In the genomic region with DNA sequence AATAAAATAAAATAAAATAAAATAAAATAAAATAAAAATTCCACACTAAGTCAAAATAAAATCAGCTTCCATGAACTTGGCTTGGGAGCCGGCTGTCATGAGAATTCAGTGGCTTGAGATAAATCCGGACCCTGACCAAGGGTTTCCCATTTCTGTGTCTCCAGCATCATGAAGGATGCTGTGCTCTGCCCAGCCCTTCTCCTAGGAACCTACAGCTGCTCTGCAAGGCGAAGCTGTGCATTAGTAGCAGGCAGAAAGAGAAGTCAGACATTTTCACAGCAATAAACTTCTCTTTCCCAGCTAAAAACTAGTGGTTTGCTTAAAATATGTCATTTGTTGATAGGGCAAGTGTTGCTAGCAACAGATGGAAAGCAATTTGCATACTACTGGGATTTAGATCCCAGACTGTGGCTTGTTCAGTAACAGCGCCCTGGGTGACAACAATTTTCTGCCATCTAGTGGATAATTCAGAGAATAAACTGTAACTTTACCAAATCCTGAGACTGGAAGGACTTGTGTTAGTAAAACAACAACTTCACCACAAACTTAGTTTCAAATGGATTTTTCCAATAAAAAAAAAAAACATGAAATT, we compare ENCODE assay signal across 8 mouse cellular contexts.
DNase-seq lines count a peak whose midpoint lies in the region; ATAC-seq and TF ChIP-seq lines count a peak whose summit lies in the region.

No protein-coding gene starts in this region.

- TF ChIP-seq CTCF in Patski (IDR thresholded peaks at IDR 0.05), result peak; percentile 55

- no peaks in the 10 kb centered on the region for H3K9me3 ChIP-seq in forebrain, embryonic 14.5 days (replicated peaks; ENCODE audit: control insufficient read depth, low read length)

- WGBS in forebrain, embryonic 14.5 days, result 66% methylated on average over 4 of the region's 4 CpGs

- peak; percentile 17 for DNase-seq in left cerebral cortex, adult 11 months (ENCODE audit: low spot score)
- no peak for DNase-seq in left cerebral cortex, postnatal 4 days
- no peak for DNase-seq in Patski (ENCODE audit: low read depth, low spot score)
- peak; percentile 73 for DNase-seq in forebrain, embryonic 14.5 days (ENCODE audit: low spot score)
- peak; percentile 7 for DNase-seq in mesoderm, embryonic 11.5 days (ENCODE audit: low read depth, low spot score)
- DNase-seq in testis, postnatal 14 days (ENCODE audit: low spot score), result no peak
- DNase-seq in cerebellum, adult 11-12 months, result no peak
- DNase-seq in gastrocnemius, postnatal 25 days, result no peak

- H3K27me3 ChIP-seq in Patski, result no peaks in the 10 kb centered on the region
- no peaks in the 10 kb centered on the region for H3K27me3 ChIP-seq in forebrain, embryonic 14.5 days (replicated peaks; ENCODE audit: control insufficient read depth, insufficient read depth, low read length)

- peak; percentile 67 for ATAC-seq in Patski
- ATAC-seq in forebrain, embryonic 14.5 days, result peak; percentile 72

- POLR2A ChIA-PET in Patski (lab: Charles Lee), result no interaction called here

- no peak overlapping the region for H3K4me3 ChIP-seq in forebrain, embryonic 14.5 days (ENCODE audit: low read depth, low read length)

- no peaks in the 10 kb centered on the region for H3K36me3 ChIP-seq in forebrain, embryonic 14.5 days (ENCODE audit: control insufficient read depth, insufficient read depth, low read length)

- intact Hi-C loops in left cerebral cortex, postnatal 4 days (cut with DNase I), result loop anchor here (5.0 kb wide), 1 partner anchor 282 kb away; the partner anchor contains the start of gene Ndufaf4

- no peak overlapping the region for H3K27ac ChIP-seq in forebrain, embryonic 14.5 days (ENCODE audit: low read depth, low read length)

- H3K4me2 ChIP-seq in forebrain, embryonic 14.5 days (ENCODE audit: low read length), result no peak overlapping the region

- CTCF ChIA-PET in Patski (lab: Charles Lee), result interaction anchor here (1.1 to 1.5 kb wide), 3 partner anchors 10 to 274 kb away, joined by 3 to 4 read pairs (median 3); no protein-coding TSS in a partner anchor

- in situ Hi-C loops in Patski (cut with MboI; ENCODE audit: low pct_unique_long_range_greater_than_20kb), result loop anchor here (25.0 kb wide), 1 partner anchor 467 kb away; no protein-coding TSS in a partner anchor

- H3K4me1 ChIP-seq in forebrain, embryonic 14.5 days (ENCODE audit: control insufficient read depth, insufficient read depth, low read length), result no peaks in the 10 kb centered on the region

- no peak overlapping the region for H3K9ac ChIP-seq in forebrain, embryonic 14.5 days (ENCODE audit: low read length)

Comparison
In these comparisons a context has a peak if more than half of its experiments do, and no peak if none do; other contexts are left out.
1. DNase-seq: peak in left cerebral cortex, adult 11 months (single experiment), forebrain, embryonic 14.5 days (single experiment) and mesoderm, embryonic 11.5 days (single experiment); none in left cerebral cortex, postnatal 4 days (single experiment), Patski (single experiment), testis, postnatal 14 days (single experiment), cerebellum, adult 11-12 months (single experiment) and gastrocnemius, postnatal 25 days (single experiment).